Mouse (Mus musculus): Measurements from ENCODE around the gene Eif3k.

Eif3k gene

GRCm38 (mm10) chr7:28981651-28982273 lies at the start of gene Eif3k, which contains the start of gene Map4k1:
Gene Eif3k (minus strand): TSS chr7:28981864.
Gene Map4k1 (plus strand): TSS chr7:28982050.
- DNase-seq (ENCODE audit: low spot score in 2 of 2): peak; percentile 97 to 99

- peak in 1 of 2 experiments; percentile 56 for DNase-seq (ENCODE audit: low spot score in 2 of 2)
Measured at GRCm38 (mm10) chr7:29029690-29030656, 48.3 kb upstream of the Eif3k start.

DNA sequence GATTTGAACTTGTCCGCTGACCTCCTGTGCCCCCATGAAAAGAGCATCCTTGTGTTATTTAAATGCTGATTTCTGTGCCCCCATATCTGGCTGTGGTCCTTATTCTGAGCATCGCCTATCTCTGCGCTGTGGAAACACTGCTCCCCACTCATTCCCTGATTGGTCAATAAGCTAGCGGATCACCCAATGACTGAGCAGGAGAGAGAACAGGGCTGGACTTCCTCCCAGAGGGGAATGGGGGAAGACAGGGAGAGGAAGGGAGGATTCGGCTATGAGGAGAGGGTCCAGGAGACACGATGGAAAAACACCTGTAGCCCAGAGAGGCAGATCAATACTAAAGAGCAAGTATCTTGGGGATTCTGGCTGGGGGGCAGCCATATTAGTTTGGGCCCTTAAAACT lies 47.1 kb upstream of the Eif3k start:
- no peak for DNase-seq (ENCODE audit: low spot score in 2 of 2)

DNA sequence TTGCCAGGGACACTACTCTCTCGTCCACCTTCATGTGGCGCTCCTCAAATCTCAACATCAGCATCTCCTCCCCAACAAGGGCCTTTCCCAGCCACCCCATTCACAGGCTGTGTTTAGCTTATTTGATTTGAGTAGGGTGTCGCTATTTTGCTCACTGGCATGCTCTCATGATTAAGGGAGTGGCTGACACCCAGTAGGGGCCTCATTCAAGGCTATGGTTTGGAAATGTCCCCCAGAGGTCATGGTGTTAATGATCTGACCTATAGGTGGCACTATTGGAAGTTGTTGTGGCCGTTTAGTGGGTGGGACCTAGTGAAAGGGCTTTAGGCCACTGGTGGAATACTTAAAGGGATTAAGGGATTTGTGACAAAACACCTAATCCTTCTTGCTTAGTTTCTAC lies 45.1 kb upstream of the Eif3k start:
- DNase-seq (ENCODE audit: low spot score in 2 of 2): no peak

GRCm38 (mm10) chr7:29026195-29026594 lies 44.5 kb upstream of the Eif3k start:
- no peak for DNase-seq (ENCODE audit: low spot score in 2 of 2)

DNA sequence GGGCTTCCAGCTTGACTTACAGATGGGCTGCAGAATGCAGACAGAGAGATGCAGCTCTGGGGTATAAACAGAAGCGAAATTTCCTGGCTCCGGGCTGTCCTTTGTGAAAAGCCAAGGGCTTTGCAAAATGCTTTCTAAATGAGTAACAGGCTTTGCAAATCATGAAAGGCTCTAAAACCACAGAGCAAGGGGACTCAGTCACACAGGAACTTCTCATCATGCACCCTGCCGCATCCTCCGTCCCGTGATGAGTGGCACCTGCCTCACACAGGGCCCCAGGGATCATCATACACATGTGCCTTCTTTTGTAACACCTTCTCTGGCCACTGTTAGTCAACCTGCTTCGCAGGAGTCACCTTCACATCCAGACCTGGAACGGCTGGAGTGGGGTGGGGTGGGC lies 43.9 kb upstream of the Eif3k start:
- DNase-seq (ENCODE audit: low spot score in 2 of 2): peak; percentile 54 to 59

GRCm38 (mm10) chr7:29023514-29023913 lies 41.9 kb upstream of the Eif3k start:
- no peak for DNase-seq (ENCODE audit: low spot score in 2 of 2)

DNA sequence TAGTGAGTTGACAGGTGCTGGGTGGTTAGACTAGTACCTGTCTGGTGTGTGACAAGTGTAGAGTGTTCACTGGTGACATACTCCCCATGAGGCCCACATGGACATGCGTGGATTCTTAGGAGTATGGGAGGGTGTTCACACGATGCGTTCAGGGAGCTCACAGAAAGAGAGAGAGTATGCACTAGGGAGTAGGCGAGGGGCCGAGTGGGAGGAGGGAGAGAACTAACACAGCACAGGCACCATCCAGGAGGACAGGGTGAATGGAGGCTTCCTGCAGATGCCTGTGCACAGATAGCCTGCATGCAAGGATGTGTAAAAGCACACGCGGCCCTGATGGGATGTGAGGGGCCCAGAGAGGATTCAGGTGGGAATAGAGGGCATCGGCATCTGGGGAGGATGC lies 40.8 kb upstream of the Eif3k start:
- DNase-seq (ENCODE audit: low spot score in 2 of 2): no peak

DNA sequence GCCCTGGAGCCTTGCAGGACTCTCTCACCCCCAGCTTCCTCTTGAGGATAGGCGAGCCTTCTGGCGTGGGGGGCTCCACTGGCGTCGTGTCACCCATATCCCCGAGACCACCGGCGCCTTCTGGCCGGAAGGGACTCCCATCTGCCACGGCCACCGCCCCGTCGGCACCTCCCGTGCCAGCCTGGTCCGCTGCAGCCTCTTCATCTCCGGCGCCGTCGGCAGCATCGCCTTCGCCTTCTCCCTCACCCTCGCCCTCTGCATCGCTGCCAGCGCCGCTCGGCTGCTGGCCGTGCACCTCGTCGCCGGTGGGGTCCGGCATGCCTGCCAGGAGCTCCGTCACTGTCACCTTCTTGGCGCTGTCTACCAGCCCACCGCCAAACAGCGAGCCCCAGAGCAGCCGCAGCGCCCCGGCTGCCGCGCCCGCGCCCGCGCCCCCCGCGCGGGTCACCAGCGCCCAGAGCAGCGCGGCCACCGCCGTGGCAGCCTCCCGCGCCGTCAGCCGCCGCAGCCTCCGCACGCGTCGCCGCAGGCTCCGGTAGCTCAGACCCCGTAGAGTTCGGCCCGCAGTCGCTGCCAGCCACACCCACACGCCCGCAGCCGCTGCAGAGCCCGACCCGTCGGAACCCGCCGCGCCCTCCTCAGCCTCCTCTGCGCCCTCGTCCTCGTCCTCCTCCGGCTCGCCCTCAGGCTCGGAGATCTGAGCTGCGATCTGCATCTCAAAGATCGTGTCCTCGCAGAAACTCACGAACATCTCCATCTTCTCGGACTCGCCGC lies 38.0 kb upstream of the Eif3k start:
- DNase-seq (ENCODE audit: low spot score in 2 of 2): no peak

DNA sequence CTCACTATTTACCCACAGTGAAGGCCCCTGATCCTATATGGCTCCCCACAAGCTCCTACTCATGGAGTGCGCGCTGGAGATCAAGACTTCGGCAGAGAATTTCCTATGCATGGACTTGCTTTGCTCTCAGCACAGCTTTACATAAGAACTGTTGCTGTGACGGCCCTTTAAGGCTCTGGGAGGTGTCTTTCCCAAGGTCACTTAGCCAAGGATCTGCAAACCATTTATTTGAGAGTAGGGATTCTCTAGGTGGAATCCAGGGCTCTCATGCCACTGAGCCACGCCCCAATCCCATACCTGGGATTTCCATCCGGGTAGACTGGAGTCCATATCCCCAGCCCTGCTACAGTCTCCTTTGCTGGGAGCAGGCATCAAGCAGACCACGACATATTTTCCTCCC lies 35.6 kb upstream of the Eif3k start:
- no peak for DNase-seq (ENCODE audit: low spot score in 2 of 2)

- no peak for DNase-seq (ENCODE audit: low spot score in 2 of 2)
Measured at GRCm38 (mm10) chr7:29016440-29016839, 34.8 kb upstream of the Eif3k start.

DNA sequence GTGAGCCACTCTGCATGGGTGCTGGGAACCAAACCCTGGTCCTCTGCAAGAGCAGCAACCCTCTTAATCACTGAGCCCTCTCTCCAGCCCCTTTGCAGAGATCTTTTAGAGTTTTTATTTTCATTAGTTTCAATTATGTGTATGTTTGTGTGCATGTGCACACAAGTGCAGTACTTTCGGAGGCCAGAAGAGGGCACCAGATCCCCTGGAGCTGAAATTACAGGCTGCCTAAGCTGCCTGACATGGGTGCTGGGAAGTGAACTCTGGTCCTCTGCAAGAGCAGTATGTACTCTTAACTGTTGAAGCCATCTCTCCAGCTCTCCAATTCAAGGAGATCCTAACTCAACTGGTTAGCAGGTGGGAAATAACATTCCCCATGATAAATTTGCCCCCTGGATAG lies 33.3 kb upstream of the Eif3k start:
- no peak for DNase-seq (ENCODE audit: low spot score in 2 of 2)

- peak; percentile 73 to 75 for DNase-seq (ENCODE audit: low spot score in 2 of 2)
Measured at GRCm38 (mm10) chr7:29008714-29009113, 27.1 kb upstream of the Eif3k start.

GRCm38 (mm10) chr7:29008171-29008570 lies 26.5 kb upstream of the Eif3k start:
- no peak for DNase-seq (ENCODE audit: low spot score in 2 of 2)

DNA sequence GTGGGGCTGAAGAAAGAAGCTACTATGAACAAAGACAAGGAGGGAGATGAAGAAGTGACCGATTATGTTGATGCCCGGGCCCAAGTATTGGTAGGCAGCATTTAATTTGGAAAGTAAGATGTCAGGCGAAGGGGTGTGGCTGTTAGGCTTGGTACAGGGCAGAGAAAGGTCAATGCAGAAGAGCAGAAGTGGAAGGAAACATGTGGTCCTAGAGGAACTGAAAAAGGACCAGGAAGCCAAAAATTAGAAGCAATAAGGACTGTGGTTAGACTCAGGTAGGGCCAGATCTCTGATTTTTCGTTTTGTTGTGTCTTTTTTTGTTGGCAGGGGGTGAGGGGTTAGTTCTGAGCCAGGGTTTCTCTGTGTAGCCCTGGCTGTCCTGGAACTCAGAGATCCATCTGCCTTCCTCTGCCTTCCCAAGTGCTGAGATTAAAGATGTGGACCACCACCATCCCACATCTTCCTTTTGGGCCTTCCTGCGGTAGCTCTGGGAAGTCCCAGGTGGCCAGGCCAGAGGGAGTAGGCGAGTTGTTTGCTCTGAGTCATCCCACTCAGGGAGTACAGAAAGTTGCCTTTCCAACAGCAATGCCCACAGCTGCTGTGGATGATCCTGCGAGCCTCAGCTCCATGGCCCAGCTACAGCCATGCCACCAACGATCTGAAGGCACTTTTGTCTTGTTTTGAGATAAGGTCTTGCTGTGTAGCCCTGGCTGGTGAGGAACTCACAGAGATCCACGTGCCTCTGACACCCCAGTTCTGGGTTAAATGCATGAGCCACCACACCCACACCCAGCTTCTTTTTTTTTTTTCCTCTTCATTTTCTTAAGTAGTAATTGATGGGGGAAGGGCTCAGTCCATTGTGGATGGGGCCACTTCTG lies 25.8 kb upstream of the Eif3k start:
- DNase-seq (ENCODE audit: low spot score in 2 of 2): peak; percentile 69 to 74

- peak; percentile 89 for DNase-seq (ENCODE audit: low spot score in 2 of 2)
Measured at GRCm38 (mm10) chr7:29000651-29001605, 19.3 kb upstream of the Eif3k start.

GRCm38 (mm10) chr7:28993402-28993801 lies 11.7 kb upstream of the Eif3k start:
- no peak for DNase-seq (ENCODE audit: low spot score in 2 of 2)

DNA sequence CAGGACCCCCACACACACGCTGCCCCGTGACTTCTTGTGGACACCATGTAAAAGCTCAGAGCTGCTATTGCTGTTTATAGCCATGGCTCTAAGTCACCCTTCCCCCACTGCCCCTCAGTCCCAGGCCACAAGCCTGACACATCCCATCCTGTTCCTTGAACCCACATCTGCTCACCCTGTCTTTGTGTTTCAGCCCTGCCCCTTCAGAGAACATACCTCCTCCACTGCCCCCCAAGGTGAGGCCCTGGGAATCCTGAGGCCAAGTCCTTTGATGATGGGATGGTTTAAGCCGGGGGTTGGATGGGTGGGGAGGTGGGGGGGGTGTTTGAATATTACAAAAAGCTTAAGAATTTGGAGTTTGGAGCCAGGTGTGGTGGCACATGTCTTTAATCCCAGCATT lies 11.3 kb upstream of the Eif3k start:
- DNase-seq (ENCODE audit: low spot score in 2 of 2): no peak

- no peak for DNase-seq (ENCODE audit: low spot score in 2 of 2)
Measured at GRCm38 (mm10) chr7:28991616-28992015, 10.0 kb upstream of the Eif3k start.

- DNase-seq (ENCODE audit: low spot score in 2 of 2): no peak
Measured at GRCm38 (mm10) chr7:28990766-28991273, 9.2 kb upstream of the Eif3k start.

All from spleen, postnatal 36 days (tissue).